Mouse (Mus musculus): Measurements from ENCODE around the gene Gm3164. TPM values are rescaled to one million over a fixed set of nuclear protein-coding genes. Genes with fewer than 3 reads are reported as not detected.
"Not testable (repeated sequence)": the region's sequence is repeated elsewhere in the genome, so short reads cannot be mapped to it uniquely, and the experiment has no call there.

Gene Gm3164
- polyA plus RNA-seq, 1 experiment from 2014 or later, result 0.33 TPM

GRCm38 (mm10) chr14:4401245-4401644 is 14.0 kb upstream of the Gm3164 start:
- not testable (repeated sequence) for H3K4me2 ChIP-seq (ENCODE audit: low read depth, low read length); H3K9ac ChIP-seq (ENCODE audit: low read length); H3K4me1 ChIP-seq (replicated peaks; ENCODE audit: control insufficient read depth, insufficient read depth, low read length); H3K27ac ChIP-seq (ENCODE audit: low read length); H3K36me3 ChIP-seq (ENCODE audit: control insufficient read depth, insufficient read depth, low read length); H3K27me3 ChIP-seq (ENCODE audit: control insufficient read depth, insufficient read depth, low read depth, low read length); ATAC-seq (ENCODE audit: low read depth); H3K4me3 ChIP-seq (ENCODE audit: low read length); H3K9me3 ChIP-seq (ENCODE audit: control insufficient read depth, low read length)
- WGBS, result 73% methylated on average over 4 of the region's 5 CpGs

- not testable (repeated sequence) for H3K9ac ChIP-seq (ENCODE audit: low read length); H3K36me3 ChIP-seq (ENCODE audit: control insufficient read depth, insufficient read depth, low read length); H3K4me1 ChIP-seq (replicated peaks; ENCODE audit: control insufficient read depth, insufficient read depth, low read length); H3K9me3 ChIP-seq (ENCODE audit: control insufficient read depth, low read length); ATAC-seq (ENCODE audit: low read depth); H3K4me3 ChIP-seq (ENCODE audit: low read length); H3K27ac ChIP-seq (ENCODE audit: low read length); H3K4me2 ChIP-seq (ENCODE audit: low read depth, low read length); H3K27me3 ChIP-seq (ENCODE audit: control insufficient read depth, insufficient read depth, low read depth, low read length)
These were observed 11.4 kb upstream of the Gm3164 start for GRCm38 (mm10) chr14:4403840-4404239.

- not testable (repeated sequence) for H3K9ac ChIP-seq (ENCODE audit: low read length); H3K4me1 ChIP-seq (replicated peaks; ENCODE audit: control insufficient read depth, insufficient read depth, low read length); H3K9me3 ChIP-seq (ENCODE audit: control insufficient read depth, low read length); H3K4me2 ChIP-seq (ENCODE audit: low read depth, low read length); H3K27me3 ChIP-seq (ENCODE audit: control insufficient read depth, insufficient read depth, low read depth, low read length); H3K27ac ChIP-seq (ENCODE audit: low read length); ATAC-seq (ENCODE audit: low read depth); H3K4me3 ChIP-seq (ENCODE audit: low read length); H3K36me3 ChIP-seq (ENCODE audit: control insufficient read depth, insufficient read depth, low read length)
- WGBS, result 57% methylated on average over 1 of the region's 1 CpGs
These were observed 5.3 kb upstream of the Gm3164 start for GRCm38 (mm10) chr14:4409939-4410338.

- not testable (repeated sequence) for H3K27ac ChIP-seq (ENCODE audit: low read length); H3K9me3 ChIP-seq (ENCODE audit: control insufficient read depth, low read length); H3K9ac ChIP-seq (ENCODE audit: low read length); H3K4me1 ChIP-seq (replicated peaks; ENCODE audit: control insufficient read depth, insufficient read depth, low read length); H3K4me2 ChIP-seq (ENCODE audit: low read depth, low read length); H3K4me3 ChIP-seq (ENCODE audit: low read length); ATAC-seq (ENCODE audit: low read depth); H3K36me3 ChIP-seq (ENCODE audit: control insufficient read depth, insufficient read depth, low read length); H3K27me3 ChIP-seq (ENCODE audit: control insufficient read depth, insufficient read depth, low read depth, low read length)
These were observed 15.4 kb downstream of the Gm3164 start, which contains the start of gene Gm3173 for GRCm38 (mm10) chr14:4430692-4431091. Gene Gm3173, plus strand, starts transcription at chr14:4430992.

- H3K9me3 ChIP-seq (ENCODE audit: control insufficient read depth, low read length); H3K4me3 ChIP-seq (ENCODE audit: low read length); H3K4me1 ChIP-seq (replicated peaks; ENCODE audit: control insufficient read depth, insufficient read depth, low read length); ATAC-seq (ENCODE audit: low read depth); H3K9ac ChIP-seq (ENCODE audit: low read length); H3K36me3 ChIP-seq (ENCODE audit: control insufficient read depth, insufficient read depth, low read length); H3K4me2 ChIP-seq (ENCODE audit: low read depth, low read length); H3K27me3 ChIP-seq (ENCODE audit: control insufficient read depth, insufficient read depth, low read depth, low read length); H3K27ac ChIP-seq (ENCODE audit: low read length): not testable (repeated sequence)
- no CpG with 5 or more reads among the region's 2 CpGs for WGBS
These were observed 66.2 kb downstream of the Gm3164 start, which contains the start of gene Gm3182 for GRCm38 (mm10) chr14:4481445-4481844. Gene Gm3182, plus strand, starts transcription at chr14:4481745.

Other genes with a start within 250 kb of the Gm3164 start
- 0.23 and 0.33 TPM in 2 replicates for gene Gm2974, start 232.9 kb upstream of the Gm3164 start, polyA plus RNA-seq (2015; fragmentation: Nextera tagmentation; extraction: Ambion mirVana)
- not detected in 2 replicates for gene Gm3138, start 165.8 kb upstream of the Gm3164 start, polyA plus RNA-seq (2015; fragmentation: Nextera tagmentation; extraction: Ambion mirVana)
- gene Gm3149, start 98.2 kb upstream of the Gm3164 start, polyA plus RNA-seq (2015; fragmentation: Nextera tagmentation; extraction: Ambion mirVana), result not detected in 2 replicates
- 0.10 and 0.35 TPM in 2 replicates for gene 2610042L04Rik, start 80.7 kb upstream of the Gm3164 start, polyA plus RNA-seq (2015; fragmentation: Nextera tagmentation; extraction: Ambion mirVana)
- not detected in 2 replicates for gene Gm3159, start 17.9 kb upstream of the Gm3164 start, polyA plus RNA-seq (2015; fragmentation: Nextera tagmentation; extraction: Ambion mirVana)
- gene Gm3173, start 15.5 kb downstream of the Gm3164 start, polyA plus RNA-seq (2015; fragmentation: Nextera tagmentation; extraction: Ambion mirVana), result not detected in 2 replicates
- gene Gm3182, start 66.3 kb downstream of the Gm3164 start, polyA plus RNA-seq (2015; fragmentation: Nextera tagmentation; extraction: Ambion mirVana), result not detected in 2 replicates
- not detected in 2 replicates for gene Gm3047, start 140.0 kb downstream of the Gm3164 start, polyA plus RNA-seq (2015; fragmentation: Nextera tagmentation; extraction: Ambion mirVana)
- not detected in 2 replicates for gene Gm8159, start 216.9 kb downstream of the Gm3164 start, polyA plus RNA-seq (2015; fragmentation: Nextera tagmentation; extraction: Ambion mirVana)
- 0.19 TPM in 1 of 2 replicates, not detected in the other for gene Gm3239, start 248.7 kb downstream of the Gm3164 start, polyA plus RNA-seq (2015; fragmentation: Nextera tagmentation; extraction: Ambion mirVana)

Data from lung, embryonic 16.5 days (tissue).